ENCODE assay signal across 28 mouse cellular contexts in the genomic region with DNA sequence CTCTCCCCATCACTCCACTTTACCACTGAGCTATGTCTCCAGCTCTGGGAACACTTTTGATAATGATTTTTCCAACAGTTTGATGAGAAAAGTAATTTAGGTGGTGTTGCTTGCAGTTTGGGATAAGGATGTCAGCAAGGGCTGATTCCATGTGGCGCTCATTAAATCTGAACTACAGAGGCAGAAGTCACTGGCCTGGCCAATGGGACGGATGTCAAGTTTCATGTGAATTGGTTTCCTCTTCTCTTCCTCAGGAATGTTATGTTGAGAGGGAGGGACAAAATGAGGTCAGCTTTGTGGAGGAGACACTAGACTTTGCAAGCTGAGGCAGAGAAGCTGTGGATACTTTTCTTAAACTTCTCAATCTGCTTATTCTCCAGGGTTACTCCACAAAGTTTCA.
DNase-seq lines count a peak whose midpoint lies in the region; ATAC-seq and TF ChIP-seq lines count a peak whose summit lies in the region.
"Had no signal": no experiment of that assay in that cellular context is flagged by ENCODE, and none has a peak within 500 bp of the region (broad histone marks: within the 10 kb centered on the region; RNA-seq: fewer than 3 reads in every experiment).

No protein-coding gene starts in this region.

- no peak overlapping the region for H3K4me2 ChIP-seq in liver, embryonic 11.5 days
- H3K4me2 ChIP-seq: embryonic facial prominence, embryonic 12.5 days; hindbrain, embryonic 12.5 days; intestine, embryonic 15.5 days; midbrain, embryonic 15.5 days; neural tube, embryonic 15.5 days; stomach, embryonic 15.5 days had no signal

- H3K9ac ChIP-seq in liver, adult 2 months (ENCODE audit: low read depth, low read length) = no peak overlapping the region
- H3K9ac ChIP-seq in liver, embryonic 11.5 days (ENCODE audit: low read depth, low read length) = no peak overlapping the region
- H3K9ac ChIP-seq: embryonic facial prominence, embryonic 12.5 days; hindbrain, embryonic 12.5 days; intestine, embryonic 15.5 days; liver, embryonic 14.5 days; midbrain, embryonic 15.5 days; neural tube, embryonic 15.5 days; stomach, embryonic 15.5 days had no signal

- no peak for TF ChIP-seq POLR2A in kidney, adult 2 months (IDR thresholded peaks at IDR 0.05; ENCODE audit: low read depth, low read length)
- no peak for TF ChIP-seq POLR2A in liver, adult 2 months (IDR thresholded peaks at IDR 0.05; ENCODE audit: extremely low read depth, insufficient read depth, low read length)

- ATAC-seq in liver, embryonic 11.5 days (replicated peaks; ENCODE audit: low FRiP score) = no peak
- ATAC-seq: forebrain, embryonic 14.5 days; hindbrain, postnatal 0 days; intestine, embryonic 15.5 days; midbrain, embryonic 15.5 days had no signal

- no peaks in the 10 kb centered on the region for H3K79me2 ChIP-seq in liver, adult 2 months (ENCODE audit: control insufficient read depth, insufficient read depth, low read length)

- intact Hi-C loops in heart, postnatal 25 days (cut with DNase I) = no loop called here

- no peak overlapping the region for H3K27ac ChIP-seq in kidney, adult 2 months (ENCODE audit: insufficient read depth, low read depth, low read length)
- H3K27ac ChIP-seq in liver, adult 2 months (replicated peaks; ENCODE audit: insufficient read depth, low read depth, low read length) = peak overlapping the region; percentile 68; the same call in 1 of the 2 replicates
- no peak overlapping the region for H3K27ac ChIP-seq in liver, embryonic 11.5 days (ENCODE audit: low read depth, low read length)
- H3K27ac ChIP-seq: embryonic facial prominence, embryonic 12.5 days; hindbrain, embryonic 12.5 days; hindbrain, postnatal 0 days; intestine, embryonic 15.5 days; liver, embryonic 14.5 days; midbrain, embryonic 10.5 days; midbrain, embryonic 15.5 days; neural tube, embryonic 15.5 days; stomach, embryonic 15.5 days had no signal

- H3K36me3 ChIP-seq in kidney, adult 2 months (ENCODE audit: control insufficient read depth, insufficient read depth, low read length) = no peaks in the 10 kb centered on the region
- H3K36me3 ChIP-seq in liver, adult 2 months (ENCODE audit: control insufficient read depth, insufficient read depth, low read length) = no peaks in the 10 kb centered on the region
- no peaks in the 10 kb centered on the region for H3K36me3 ChIP-seq in liver, embryonic 11.5 days (ENCODE audit: control insufficient read depth, insufficient read depth, low read length)
- H3K36me3 ChIP-seq: embryonic facial prominence, embryonic 12.5 days; hindbrain, embryonic 12.5 days; intestine, embryonic 15.5 days; midbrain, embryonic 10.5 days; midbrain, embryonic 15.5 days; neural tube, embryonic 15.5 days; stomach, embryonic 15.5 days had no signal

- no peaks in the 10 kb centered on the region for H3K27me3 ChIP-seq in kidney, adult 2 months (replicated peaks; ENCODE audit: control insufficient read depth, insufficient read depth, low read length)
- H3K27me3 ChIP-seq in liver, adult 2 months (ENCODE audit: control insufficient read depth, insufficient read depth, low read length) = 0 out of 2 replicates have a peak, but pooled peaks cover 3% of the 10 kb centered on the region
- no peaks in the 10 kb centered on the region for H3K27me3 ChIP-seq in liver, embryonic 11.5 days (replicated peaks; ENCODE audit: control insufficient read depth, insufficient read depth, low read length)
- H3K27me3 ChIP-seq: embryonic facial prominence, embryonic 12.5 days; hindbrain, embryonic 12.5 days; intestine, embryonic 15.5 days; midbrain, embryonic 15.5 days; neural tube, embryonic 15.5 days; stomach, embryonic 15.5 days had no signal

- WGBS in kidney, adult 2 months = 61% methylated on average over 2 of the region's 2 CpGs
- WGBS in liver, adult 2 months = 64% methylated on average over 2 of the region's 2 CpGs
- 72% methylated on average over 2 of the region's 2 CpGs for WGBS in liver, embryonic 11.5 days

- TF ChIP-seq CTCF in kidney, adult 2 months (conservative IDR thresholded peaks at IDR 0.05; ENCODE audit: insufficient read depth, insufficient read length, low read depth, low read length) = no peak
- TF ChIP-seq CTCF in liver, adult 2 months (IDR thresholded peaks at IDR 0.05; ENCODE audit: low read depth, low read length) = no peak

- no peaks in the 10 kb centered on the region for H3K9me3 ChIP-seq in liver, embryonic 11.5 days (ENCODE audit: control insufficient read depth, low read length)
- H3K9me3 ChIP-seq: embryonic facial prominence, embryonic 12.5 days; hindbrain, embryonic 12.5 days; intestine, embryonic 15.5 days; midbrain, embryonic 10.5 days; midbrain, embryonic 15.5 days; neural tube, embryonic 15.5 days; stomach, embryonic 15.5 days had no signal

- no peak overlapping the region for H3K4me3 ChIP-seq in kidney, adult 2 months (ENCODE audit: insufficient read depth, low read depth, low read length)
- H3K4me3 ChIP-seq in liver, adult 2 months (ENCODE audit: insufficient read depth, low read depth, low read length) = no peak overlapping the region
- H3K4me3 ChIP-seq in liver, embryonic 11.5 days (ENCODE audit: low read depth, low read length) = no peak overlapping the region
- H3K4me3 ChIP-seq: embryonic facial prominence, embryonic 12.5 days; hindbrain, embryonic 12.5 days; intestine, embryonic 15.5 days; midbrain, embryonic 10.5 days; midbrain, embryonic 15.5 days; neural tube, embryonic 15.5 days; stomach, embryonic 15.5 days had no signal

- peak; percentile 12 to 28 for DNase-seq in heart, adult 18-20 months
- no peak for DNase-seq in heart, postnatal 25 days (ENCODE audit: low spot score)
- DNase-seq in kidney, adult 2 months = peak; percentile 34
- DNase-seq in kidney, adult 11 months = no peak
- DNase-seq in liver, adult 2 months (ENCODE audit: extremely low read depth, low read depth, low spot score) = peak; percentile 43
- no peak for DNase-seq in liver, embryonic 11.5 days (ENCODE audit: low spot score)
- peak; percentile 64 for DNase-seq in skeletal muscle tissue, adult 2 months (ENCODE audit: low read depth, low spot score)
- DNase-seq: adrenal gland, postnatal 25 days; cerebellum, adult 11-12 months; cerebellum, adult 9-11 months; embryo, embryonic 11 days; layer of hippocampus, postnatal 36 days; left cerebral cortex, postnatal 4 days; lung, adult 2 months; lung, postnatal 10 days; retina, postnatal 1 day; right cerebral cortex, postnatal 14 days; thymus, postnatal 25 days had no signal

- H3K4me1 ChIP-seq in kidney, adult 2 months (ENCODE audit: control insufficient read depth, insufficient read depth, low read length) = no peaks in the 10 kb centered on the region
- no peaks in the 10 kb centered on the region for H3K4me1 ChIP-seq in liver, adult 2 months (ENCODE audit: control insufficient read depth, insufficient read depth, low read length)
- no peaks in the 10 kb centered on the region for H3K4me1 ChIP-seq in liver, embryonic 11.5 days (replicated peaks; ENCODE audit: control insufficient read depth, insufficient read depth, low read length)
- H3K4me1 ChIP-seq: embryonic facial prominence, embryonic 12.5 days; stomach, embryonic 15.5 days had no signal

Comparison
In these comparisons a context has a peak if more than half of its experiments do, and no peak if none do; other contexts are left out.
1. DNase-seq: peak in heart, adult 18-20 months (2 of 2), kidney, adult 2 months (single experiment), liver, adult 2 months (single experiment) and skeletal muscle tissue, adult 2 months (single experiment); none in heart, postnatal 25 days (single experiment), kidney, adult 11 months (single experiment) and liver, embryonic 11.5 days (single experiment).